Mouse (Mus musculus) C2C12 (cell line): ENCODE measurements around the gene Syk. TPM values are rescaled to one million over a fixed set of nuclear protein-coding genes. Genes with fewer than 3 reads are reported as not detected.
A peak's percentile ranks its signal among the peaks of the same experiment; 100 is the strongest.

Source experiments
- H3K27me3 ChIP-seq: one replicate; pipeline ENCODE4 v1.6.1; 2011; ENCODE audit not compliant: control insufficient read depth, insufficient read depth, insufficient read length
- H3K36me3 ChIP-seq: one replicate; pipeline ENCODE4 v1.6.1; 2011; ENCODE audit not compliant: control insufficient read depth, insufficient read depth
- H3K4me3 ChIP-seq: one replicate; pipeline ENCODE4 v1.5.1; 2011; ENCODE audit warnings: mild to moderate bottlenecking, control low read depth; ENCODE audit not compliant: poor library complexity, insufficient read depth, severe bottlenecking
- H3K79me2 ChIP-seq: one replicate; pipeline ENCODE4 v1.6.1; 2011; ENCODE audit not compliant: control insufficient read depth, insufficient read depth
- H3K79me3 ChIP-seq: one replicate; pipeline ENCODE4 v1.6.1; 2011; ENCODE audit warnings: low read depth, control low read depth
- H3ac ChIP-seq: one replicate; pipeline ENCODE3; 2011; ENCODE audit warnings: low read depth; ENCODE audit not compliant: control insufficient read depth, insufficient read length
- CEBPB ChIP-seq: IDR thresholded peaks from one replicate; pipeline ENCODE4 v1.6.1; 2011; ENCODE audit warnings: low read depth, mild to moderate bottlenecking, control low read depth, moderate library complexity
- CTCF ChIP-seq: IDR thresholded peaks from one replicate; pipeline ENCODE4 v1.5.1; 2011; ENCODE audit not compliant: control insufficient read depth, insufficient read depth, insufficient read length
- FOSL1 ChIP-seq: IDR thresholded peaks from one replicate; pipeline ENCODE4 v1.8.0; 2011; ENCODE audit warnings: mild to moderate bottlenecking, low read length; ENCODE audit not compliant: poor library complexity, insufficient read depth, severe bottlenecking
- MAX ChIP-seq: IDR thresholded peaks from one replicate; pipeline ENCODE4 v1.6.1; 2011; ENCODE audit warnings: mild to moderate bottlenecking, control low read depth
- MYOD1 ChIP-seq: IDR thresholded peaks from one replicate; pipeline ENCODE4 v1.6.1; 2011; ENCODE audit warnings: low read depth; ENCODE audit not compliant: control insufficient read depth, insufficient read length
- MYOG ChIP-seq: IDR thresholded peaks from one replicate; pipeline ENCODE4 v1.6.1; 2011; ENCODE audit not compliant: control insufficient read depth, insufficient read length; ENCODE audit errors: extremely low read depth
- USF1 ChIP-seq: IDR thresholded peaks from one replicate; pipeline ENCODE4 v1.6.1; 2011; ENCODE audit warnings: low read depth, mild to moderate bottlenecking, control low read depth, moderate library complexity
- polyA plus RNA-seq: library from polyadenylated mRNA; unstranded; fragments of >200 nt; fragmentation: generic; extraction: Trizol; gene quantifications from one replicate; pipeline ENCODE4 v1.2.1, GENCODE M21; 2012; ENCODE audit warnings: missing spikeins

Gene Syk
- polyA plus RNA-seq, 1 experiment = 0.50 TPM

GRCm38 (mm10) chr13:52654081-52654829 lies 71.3 kb downstream of the Syk start:
- Histone ChIP-seq H3K79me3 (no peaks in the 10 kb centered on the region), H3K27me3 (peaks cover 3% of the 10 kb centered on the region), H3K36me3 (no peaks in the 10 kb centered on the region), H3K79me2 (no peaks in the 10 kb centered on the region), H3K4me3 (no peak overlapping the region), H3ac (no peak overlapping the region)
- TF ChIP-seq FOSL1 (no peak), MYOG (no peak), MAX (no peak), USF1 (no peak), MYOD1 (no peak), CEBPB (no peak), CTCF (no peak)

- Histone ChIP-seq H3ac (no peak overlapping the region), H3K4me3 (no peak overlapping the region), H3K27me3 (peaks cover under 1% of the 10 kb centered on the region), H3K79me3 (no peaks in the 10 kb centered on the region), H3K79me2 (no peaks in the 10 kb centered on the region), H3K36me3 (no peaks in the 10 kb centered on the region)
- TF ChIP-seq CEBPB (no peak), CTCF (no peak), USF1 (no peak), MAX (no peak), MYOG (no peak)
These were observed 71.9 kb downstream of the Syk start for GRCm38 (mm10) chr13:52654830-52655308.

GRCm38 (mm10) chr13:52657966-52658365 lies 75.0 kb downstream of the Syk start:
- H3K27me3 ChIP-seq = no peaks in the 10 kb centered on the region
- no peak overlapping the region for H3K4me3 ChIP-seq
- no peaks in the 10 kb centered on the region for H3K36me3 ChIP-seq
- H3ac ChIP-seq = no peak overlapping the region
- TF ChIP-seq CEBPB (no peak), CTCF (no peak), MYOG (no peak), MAX (no peak), USF1 (no peak), MYOD1 (no peak), FOSL1 (no peak)
- H3K79me3 ChIP-seq = no peaks in the 10 kb centered on the region
- H3K79me2 ChIP-seq = no peaks in the 10 kb centered on the region

DNA sequence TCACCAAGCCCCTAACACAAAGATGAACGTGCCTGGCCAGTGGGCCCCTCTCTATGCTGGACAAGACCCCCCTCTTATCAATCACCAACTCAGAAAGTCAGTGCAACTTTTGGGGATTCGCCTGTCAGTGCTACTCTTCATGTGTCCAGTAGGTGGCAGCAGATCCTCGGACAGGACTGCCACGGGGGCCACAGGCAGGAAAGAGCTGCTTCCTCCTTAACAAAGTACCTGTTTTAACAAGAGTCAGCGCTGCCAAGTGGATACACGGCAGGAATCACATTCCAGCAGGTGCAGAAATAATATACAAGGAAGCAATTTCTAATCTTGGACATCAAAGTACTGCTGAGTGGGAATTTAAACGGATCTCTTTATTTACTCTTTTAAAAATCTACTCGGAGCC lies 75.5 kb downstream of the Syk start:
- TF ChIP-seq CTCF (peak; percentile 89), MAX (no peak), USF1 (no peak), MYOD1 (no peak)
- Histone ChIP-seq H3K27me3 (no peaks in the 10 kb centered on the region), H3K79me3 (no peaks in the 10 kb centered on the region), H3ac (peak overlapping the region; percentile 31), H3K79me2 (no peaks in the 10 kb centered on the region), H3K4me3 (no peak overlapping the region), H3K36me3 (no peaks in the 10 kb centered on the region)

GRCm38 (mm10) chr13:52659171-52659665 lies 76.2 kb downstream of the Syk start:
- TF ChIP-seq MAX (peak; percentile 59), MYOG (no peak), FOSL1 (peak; percentile 97), CEBPB (peak; percentile 71), MYOD1 (peak; percentile 40)
- H3K79me2 ChIP-seq = no peaks in the 10 kb centered on the region
- peak overlapping the region; percentile 27 for H3ac ChIP-seq
- H3K79me3 ChIP-seq = no peaks in the 10 kb centered on the region
- no peak overlapping the region for H3K4me3 ChIP-seq
- no peaks in the 10 kb centered on the region for H3K27me3 ChIP-seq
- no peaks in the 10 kb centered on the region for H3K36me3 ChIP-seq

- Histone ChIP-seq H3K4me3 (no peak overlapping the region), H3ac (no peak overlapping the region), H3K79me2 (no peaks in the 10 kb centered on the region), H3K79me3 (no peaks in the 10 kb centered on the region), H3K36me3 (no peaks in the 10 kb centered on the region), H3K27me3 (no peaks in the 10 kb centered on the region)
- no peak for TF ChIP-seq MYOD1
- TF ChIP-seq CEBPB = no peak
- no peak for TF ChIP-seq CTCF
- TF ChIP-seq MAX = no peak
- TF ChIP-seq FOSL1 = no peak
- no peak for TF ChIP-seq USF1
- TF ChIP-seq MYOG = no peak
These were observed 86.9 kb downstream of the Syk start for GRCm38 (mm10) chr13:52669889-52670288.
